Mouse (Mus musculus) CH12.LX (cell line): ENCODE measurements around the gene Gm5767. TPM values are rescaled to one million over a fixed set of nuclear protein-coding genes. Genes with fewer than 3 reads are reported as not detected.

ENCODE experiments used
- DNase-seq: peaks from one replicate; pipeline ENCODE4 v3.0.0-alpha.2; 2013; ENCODE audit errors: extremely low read depth
- H3K27ac ChIP-seq: 2 replicates; pipeline ENCODE4 v1.5.1; 2012; ENCODE audit warnings: low read depth, mild to moderate bottlenecking, control low read depth, moderate library complexity; ENCODE audit not compliant: insufficient read depth
- H3K27me3 ChIP-seq: replicated peaks from 2 replicates; pipeline ENCODE3; 2012; ENCODE audit warnings: inconsistent platforms
- H3K36me3 ChIP-seq, 2 experiments: replicated peaks in 1 of 2; 2 replicates each; pipeline versions ENCODE3 to v1.6.1; 2012; ENCODE audit warnings: inconsistent platforms in 1 of 2, low read length in 1 of 2, mild to moderate bottlenecking in 1 of 2, mixed read lengths in 1 of 2, moderate library complexity in 1 of 2; ENCODE audit not compliant: control insufficient read depth in 1 of 2, insufficient read depth in 1 of 2
- H3K4me1 ChIP-seq, 2 experiments: 2 replicates each; pipeline ENCODE4 v1.6.1; 2012; ENCODE audit warnings: inconsistent platforms in 1 of 2, moderate library complexity in 1 of 2; ENCODE audit not compliant: insufficient read depth in 2 of 2, control insufficient read depth in 1 of 2
- H3K4me2 ChIP-seq: 2 replicates; pipeline ENCODE4 v1.6.1; 2012; ENCODE audit warnings: low read depth, mild to moderate bottlenecking, control low read depth; ENCODE audit not compliant: poor library complexity, insufficient read depth, severe bottlenecking
- H3K4me3 ChIP-seq, 3 experiments: fragments of 150-350 bp in 1 of 3; sonication (generic) in 1 of 3; replicated peaks in 1 of 3; 2 replicates each; pipeline versions ENCODE3 to v1.5.1; 2011 to 2012; ENCODE audit warnings: low read depth in 2 of 3, low read length in 2 of 3, mild to moderate bottlenecking in 2 of 3, moderate library complexity in 2 of 3, control low read depth in 1 of 3, improper control_type of control experiment in 1 of 3, inconsistent platforms in 1 of 3, mixed read lengths in 1 of 3; ENCODE audit not compliant: poor library complexity in 1 of 3
- H3K79me2 ChIP-seq: replicated peaks from 2 replicates; pipeline ENCODE4 v1.6.1; 2012; ENCODE audit warnings: mild to moderate bottlenecking, moderate library complexity; ENCODE audit not compliant: control insufficient read depth, poor library complexity, insufficient read depth, severe bottlenecking; ENCODE audit errors: extremely low read depth
- H3K9ac ChIP-seq: 2 replicates; pipeline ENCODE4 v1.6.1; 2012; ENCODE audit warnings: low read depth, mild to moderate bottlenecking, control low read depth, moderate library complexity; ENCODE audit not compliant: insufficient read depth
- H3K9me3 ChIP-seq: replicated peaks from 2 replicates; pipeline ENCODE3; 2012; ENCODE audit warnings: low read length, inconsistent platforms, mixed read lengths
- CHD2 ChIP-seq: IDR thresholded peaks from 2 replicates; pipeline ENCODE4 v1.6.1; 2011; ENCODE audit warnings: low read length, improper control_type of control experiment
- CTCF ChIP-seq, 2 experiments: IDR thresholded peaks in 1 of 2; conservative IDR thresholded peaks in 1 of 2; 2 replicates each; pipeline ENCODE4 v1.5.1; 2011 to 2012; ENCODE audit warnings: low read depth in 2 of 2, low read length in 2 of 2, improper control_type of control experiment in 1 of 2, inconsistent platforms in 1 of 2, mild to moderate bottlenecking in 1 of 2, moderate library complexity in 1 of 2
- E2F4 ChIP-seq: IDR thresholded peaks from 2 replicates; pipeline ENCODE4 v1.6.1; 2011; ENCODE audit warnings: low read depth, low read length, improper control_type of control experiment; ENCODE audit not compliant: insufficient replicate concordance
- ELF1 ChIP-seq: IDR thresholded peaks from 2 replicates; pipeline ENCODE4 v1.6.1; 2014; ENCODE audit warnings: low read depth, mild to moderate bottlenecking, inconsistent platforms, low read length, improper control_type of control experiment
- EP300 ChIP-seq: IDR thresholded peaks from 2 replicates; pipeline ENCODE4 v1.6.1; 2011; ENCODE audit warnings: low read length, improper control_type of control experiment
- GABPA ChIP-seq: IDR thresholded peaks from 2 replicates; pipeline ENCODE4 v1.6.1; 2012; ENCODE audit warnings: low read depth, low read length, improper control_type of control experiment, inconsistent platforms; ENCODE audit not compliant: insufficient replicate concordance
- IRF4 ChIP-seq: IDR thresholded peaks from 2 replicates; pipeline ENCODE4 v1.6.1; 2014; ENCODE audit warnings: low read depth, mild to moderate bottlenecking, inconsistent platforms, low read length, improper control_type of control experiment
- MAX ChIP-seq: IDR thresholded peaks from 2 replicates; pipeline ENCODE4 v1.6.1; 2011; ENCODE audit warnings: low read length, improper control_type of control experiment
- MXI1 ChIP-seq: IDR thresholded peaks from 2 replicates; pipeline ENCODE4 v1.6.1; 2011; ENCODE audit warnings: mild to moderate bottlenecking, low read depth, low read length, improper control_type of control experiment
- NELFE ChIP-seq: IDR thresholded peaks from 2 replicates; pipeline ENCODE4 v1.6.1; 2011; ENCODE audit warnings: low read depth, low read length, improper control_type of control experiment
- NRF1 ChIP-seq: IDR thresholded peaks from 2 replicates; pipeline ENCODE4 v1.6.1; 2014; ENCODE audit warnings: low read depth, mild to moderate bottlenecking, inconsistent platforms, low read length, improper control_type of control experiment, moderate library complexity
- POLR2AphosphoS2 ChIP-seq: IDR thresholded peaks from 2 replicates; pipeline ENCODE4 v1.6.1; 2011; ENCODE audit warnings: low read depth, low read length, improper control_type of control experiment
- RCOR1 ChIP-seq: conservative IDR thresholded peaks from 2 replicates; pipeline ENCODE4 v1.6.1; 2012; ENCODE audit warnings: low read depth, mild to moderate bottlenecking, inconsistent platforms, low read length, improper control_type of control experiment
- SMC3 ChIP-seq: IDR thresholded peaks from 2 replicates; pipeline ENCODE4 v1.6.1; 2011; ENCODE audit warnings: low read depth, low read length, improper control_type of control experiment
- UBTF ChIP-seq: IDR thresholded peaks from 2 replicates; pipeline ENCODE4 v1.6.1; 2012; ENCODE audit warnings: low read depth, mild to moderate bottlenecking, inconsistent platforms, low read length, improper control_type of control experiment, moderate library complexity
- USF1 ChIP-seq: IDR thresholded peaks from 2 replicates; pipeline ENCODE4 v1.6.1; 2014; ENCODE audit warnings: low read depth, mild to moderate bottlenecking, inconsistent platforms, low read length, improper control_type of control experiment
- USF2 ChIP-seq: conservative IDR thresholded peaks from 2 replicates; pipeline ENCODE4 v1.6.1; 2011; ENCODE audit warnings: low read depth, low read length, improper control_type of control experiment
- ZKSCAN1 ChIP-seq: IDR thresholded peaks from 2 replicates; pipeline ENCODE4 v1.6.1; 2012; ENCODE audit warnings: low read depth, inconsistent platforms, low read length, improper control_type of control experiment, borderline replicate concordance
- ZMIZ1 ChIP-seq: IDR thresholded peaks from 2 replicates; pipeline ENCODE4 v1.6.1; 2012; ENCODE audit warnings: low read depth, mild to moderate bottlenecking, inconsistent platforms, low read length, improper control_type of control experiment
- dilution Hi-C: fragments of 300-500 bp; cut with MboI; formaldehyde crosslinking; loops from 2 replicates; pipeline ENCODE4 v1.14.3; 2020; ENCODE audit warnings: low sequenced_read_pairs; ENCODE audit not compliant: extremely low pct_unique_long_range_greater_than_20kb, extremely low pct_ligation_motif_present
- in situ Hi-C: fragments of 300-500 bp; cut with MboI; formaldehyde crosslinking; loops from 3 replicates; pipeline ENCODE4 v1.14.3; 2019; ENCODE audit warnings: low sequenced_read_pairs, low pct_ligation_motif_present, low pct_unique_long_range_greater_than_20kb, mixed read lengths
- polyA plus RNA-seq: library from polyadenylated mRNA; unstranded; fragments of >175 nt; gene quantifications from 2 replicates; pipeline ENCODE4 v1.2.1, GENCODE M21; 2012; ENCODE audit warnings: low read depth; ENCODE audit not compliant: insufficient read length
- total RNA-seq, 2 experiments: library from RNA; depleted of rRNA; stranded (reverse); fragments of 300-350 nt in 1 of 2; fragments of >200 nt in 1 of 2; gene quantifications; 2 replicates each; pipeline ENCODE4 v1.2.3; 2012 to 2014

The Gm5767 gene
- total and polyA plus RNA-seq, 3 experiments, result not detected

DNA sequence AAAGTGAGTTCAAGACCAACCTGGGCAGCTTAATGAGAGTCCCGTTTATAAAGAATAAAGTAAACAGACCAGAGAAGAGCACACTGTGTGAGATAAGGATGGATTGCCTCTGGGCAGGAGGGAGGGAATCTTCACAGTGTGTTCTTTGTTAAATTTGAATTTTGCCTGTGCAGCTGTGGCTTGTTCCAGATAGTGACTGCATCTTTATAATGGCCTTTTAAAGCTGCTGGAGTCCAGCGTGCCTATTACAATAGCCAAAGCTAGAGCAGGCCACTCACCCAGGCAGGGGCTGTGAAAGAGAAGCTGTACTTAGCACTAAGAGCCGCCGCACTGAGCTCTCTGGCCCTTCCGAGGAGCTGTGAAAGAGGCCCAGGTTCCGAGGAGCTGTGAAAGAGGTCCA lies 35.0 kb upstream of the Gm5767 start:
- peaks cover 3 to 9% of the 10 kb centered on the region in 2 experiments; a peak in 3 of 4 replicates for H3K4me1 ChIP-seq
- H3K9ac ChIP-seq, result no peak overlapping the region
- H3K4me2 ChIP-seq, result no peak overlapping the region
- dilution Hi-C loops (no loop called here), in situ Hi-C loops (no loop called here)
- no peak overlapping the region for H3K4me3 ChIP-seq
- no peaks in the 10 kb centered on the region for H3K9me3 ChIP-seq
- H3K36me3 ChIP-seq, result peaks cover 67 to 97% of the 10 kb centered on the region in 2 experiments
- no peaks in the 10 kb centered on the region for H3K79me2 ChIP-seq
- DNase-seq, result no peak
- H3K27me3 ChIP-seq, result no peaks in the 10 kb centered on the region
- H3K27ac ChIP-seq, result no peak overlapping the region
- TF ChIP-seq USF2 (no peak), EP300 (no peak), ZKSCAN1 (no peak), NELFE (no peak), UBTF (no peak), POLR2AphosphoS2 (no peak), GABPA (no peak), CHD2 (no peak), CTCF (conservative IDR thresholded peaks at IDR 0.05 in 1 of 2, IDR thresholded peaks at IDR 0.05 in 1 of 2; ENCODE audit: low read depth in 2 of 2, low read length in 2 of 2) (no peak), MAX (no peak), ZMIZ1 (no peak), NRF1 (no peak), SMC3 (no peak), RCOR1 (no peak)
- TF ChIP-seq, all 38 proteins: peak for 0

DNA sequence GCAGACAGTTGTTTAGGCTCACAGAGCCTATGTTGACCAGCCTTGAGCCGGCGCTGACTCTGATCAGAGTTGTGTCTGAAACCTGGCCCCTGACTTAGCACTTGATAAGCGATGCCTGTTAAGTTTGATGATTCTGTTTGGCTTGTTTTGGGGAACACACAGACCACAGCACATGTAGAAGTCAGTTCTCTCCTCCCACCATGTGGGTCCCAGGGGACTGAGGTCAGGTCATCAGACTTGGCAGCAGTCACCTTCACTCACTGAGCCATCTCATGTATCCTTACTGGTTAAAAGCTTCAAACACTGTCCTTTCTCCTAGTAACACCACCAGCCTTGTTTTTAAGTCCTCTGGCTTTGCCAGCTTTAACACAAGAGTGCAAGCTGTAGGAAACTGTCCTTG lies 30.6 kb upstream of the Gm5767 start:
- dilution Hi-C loops (no loop called here), in situ Hi-C loops (no loop called here)
- H3K4me1 ChIP-seq, result peaks cover 3 to 9% of the 10 kb centered on the region in 2 experiments; a peak in 3 of 4 replicates
- peak; percentile 55 for DNase-seq
- no peaks in the 10 kb centered on the region for H3K27me3 ChIP-seq
- no peak overlapping the region for H3K4me2 ChIP-seq
- H3K36me3 ChIP-seq, result peaks cover 83 to 98% of the 10 kb centered on the region in 2 experiments
- H3K27ac ChIP-seq, result no peak overlapping the region
- no peak overlapping the region for H3K9ac ChIP-seq
- no peak overlapping the region for H3K4me3 ChIP-seq
- no peaks in the 10 kb centered on the region for H3K79me2 ChIP-seq
- H3K9me3 ChIP-seq, result no peaks in the 10 kb centered on the region
- TF ChIP-seq E2F4 (no peak), USF1 (no peak), MXI1 (no peak), IRF4 (no peak), ZKSCAN1 (no peak), GABPA (no peak), ELF1 (no peak), NELFE (no peak), POLR2AphosphoS2 (no peak)
